Mouse (Mus musculus) heart, postnatal 14 days (tissue): ENCODE data around the gene Mad1l1. TPM values are rescaled to one million over a fixed set of nuclear protein-coding genes. Genes with fewer than 3 reads are reported as not detected.
A peak's percentile ranks its signal among the peaks of the same experiment; 100 is the strongest.

Experiments
- DNase-seq, 2 experiments: peaks; one replicate each; pipeline ENCODE4 v3.0.0; 2021 to 2022
- intact Hi-C: fragments of 180-260 bp; cut with DNase I; formaldehyde crosslinking; loops from one replicate; pipeline ENCODE4 v1.15.1; 2025
- total RNA-seq, 2 experiments: library from RNA; stranded (reverse); gene quantifications; 2 replicates each; pipeline ENCODE4 v1.2.3; 2021

Gene Mad1l1
- total RNA-seq, 2 experiments from 2014 or later, result 14.7 to 14.8 TPM

- intact Hi-C loops, result no loop called here
- DNase-seq, result no peak
Measured at GRCm38 (mm10) chr5:140225103-140225502, 96.2 kb downstream of the Mad1l1 start.

GRCm38 (mm10) chr5:140223070-140224053 is 98.0 kb downstream of the Mad1l1 start:
- intact Hi-C loops, result no loop called here

GRCm38 (mm10) chr5:140221016-140221650 is 100.2 kb downstream of the Mad1l1 start:
- intact Hi-C loops, result no loop called here
- DNase-seq, result peak; percentile 49 to 55

More at GRCm38 (mm10) chr5:140223070-140224053, 98.0 kb downstream of the Mad1l1 start:
- DNase-seq, result no peak

- no peak for DNase-seq
- intact Hi-C loops, result loop anchor here (5.0 kb wide), 1 partner anchor 43 kb away; no protein-coding TSS in a partner anchor
Measured at GRCm38 (mm10) chr5:140219252-140219651, 102.1 kb downstream of the Mad1l1 start.

- intact Hi-C loops, result loop anchor here (5.0 kb wide), 1 partner anchor 44 kb away; no protein-coding TSS in a partner anchor
- DNase-seq, result peak; percentile 30 to 65
Measured at GRCm38 (mm10) chr5:140217900-140218299, 103.5 kb downstream of the Mad1l1 start.

GRCm38 (mm10) chr5:140217083-140217482 is 104.3 kb downstream of the Mad1l1 start:
- intact Hi-C loops, result loop anchor here (5.0 kb wide), 1 partner anchor 45 kb away; no protein-coding TSS in a partner anchor
- DNase-seq, result peak in 1 of 2 experiments; percentile 46

- no peak for DNase-seq
- intact Hi-C loops, result loop anchor here (5.0 kb wide), 1 partner anchor 47 kb away; no protein-coding TSS in a partner anchor
Measured at GRCm38 (mm10) chr5:140215471-140216087, 105.8 kb downstream of the Mad1l1 start.

- DNase-seq, result peak in 1 of 2 experiments; percentile 32
- intact Hi-C loops, result no loop called here
Measured at GRCm38 (mm10) chr5:140213001-140213400, 108.4 kb downstream of the Mad1l1 start.

GRCm38 (mm10) chr5:140210417-140211184 is 110.8 kb downstream of the Mad1l1 start:
- intact Hi-C loops, result no loop called here
- no peak for DNase-seq

- DNase-seq, result peak; percentile 70 to 74
Measured at GRCm38 (mm10) chr5:140208743-140209409, 112.5 kb downstream of the Mad1l1 start.

GRCm38 (mm10) chr5:140206726-140207703 is 114.3 kb downstream of the Mad1l1 start:
- peak in 1 of 2 experiments; percentile 24 for DNase-seq
- intact Hi-C loops, result loop anchor here (10.0 kb wide), 1 partner anchor 188 kb away; no protein-coding TSS in a partner anchor

More at GRCm38 (mm10) chr5:140208743-140209409, 112.5 kb downstream of the Mad1l1 start:
- intact Hi-C loops, result loop anchor here (10.0 kb wide), 1 partner anchor 186 kb away; no protein-coding TSS in a partner anchor

GRCm38 (mm10) chr5:140205991-140206390 is 115.4 kb downstream of the Mad1l1 start:
- intact Hi-C loops, result loop anchor here (10.0 kb wide), 1 partner anchor 189 kb away; no protein-coding TSS in a partner anchor
- no peak for DNase-seq

- intact Hi-C loops, result loop anchor here (10.0 kb wide), 1 partner anchor 190 kb away; no protein-coding TSS in a partner anchor
- no peak for DNase-seq
Measured at GRCm38 (mm10) chr5:140204465-140204864, 116.9 kb downstream of the Mad1l1 start.

GRCm38 (mm10) chr5:140204037-140204436 is 117.3 kb downstream of the Mad1l1 start:
- no peak for DNase-seq
- intact Hi-C loops, result loop anchor here (10.0 kb wide), 1 partner anchor 191 kb away; no protein-coding TSS in a partner anchor

GRCm38 (mm10) chr5:140202451-140202850 is 118.9 kb downstream of the Mad1l1 start:
- intact Hi-C loops, result loop anchor here (10.0 kb wide), 1 partner anchor 192 kb away; no protein-coding TSS in a partner anchor

GRCm38 (mm10) chr5:140201566-140201965 is 119.8 kb downstream of the Mad1l1 start:
- no peak for DNase-seq

More at GRCm38 (mm10) chr5:140202451-140202850, 118.9 kb downstream of the Mad1l1 start:
- no peak for DNase-seq

GRCm38 (mm10) chr5:140201109-140201508 is 120.2 kb downstream of the Mad1l1 start:
- intact Hi-C loops, result loop anchor here (10.0 kb wide), 1 partner anchor 194 kb away; no protein-coding TSS in a partner anchor
- DNase-seq, result no peak

More at GRCm38 (mm10) chr5:140201566-140201965, 119.8 kb downstream of the Mad1l1 start:
- intact Hi-C loops, result loop anchor here (10.0 kb wide), 1 partner anchor 193 kb away; no protein-coding TSS in a partner anchor
